Mouse (Mus musculus): ENCODE measurements around the gene Cubn. TPM values are rescaled to one million over a fixed set of nuclear protein-coding genes. Genes with fewer than 3 reads are reported as not detected.

Gene Cubn
- polyA plus RNA-seq, 1 experiment, result 18.9 TPM

- DNase-seq (ENCODE audit: low read depth, low spot score), result no peak
- 33% methylated on average over 5 of the region's 5 CpGs for WGBS
Observed at GRCm38 (mm10) chr2:13372256-13372824, 119.3 kb downstream of the Cubn start.

DNA sequence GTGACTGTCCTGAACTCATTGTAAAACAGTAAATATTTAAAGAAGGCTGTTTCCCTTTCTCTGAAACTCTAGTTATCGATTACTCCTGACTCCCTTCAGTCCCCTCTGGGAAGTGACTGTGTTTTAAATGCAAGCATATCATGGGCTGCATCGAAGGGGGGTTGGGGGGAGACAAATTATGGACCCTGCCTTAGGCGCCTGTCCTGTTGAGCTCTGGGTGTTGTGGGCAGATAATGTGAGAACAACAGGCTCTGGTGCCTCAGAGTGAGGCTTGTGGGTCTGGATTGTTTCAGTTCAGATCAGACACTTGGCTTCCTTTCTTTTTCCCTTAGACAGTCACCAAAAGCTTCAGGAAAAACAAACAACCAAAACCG lies 119.8 kb downstream of the Cubn start:
- 15% methylated on average over 4 of the region's 4 CpGs for WGBS
- DNase-seq (ENCODE audit: low read depth, low spot score), result no peak

GRCm38 (mm10) chr2:13371072-13371796 lies 120.4 kb downstream of the Cubn start:
- WGBS, result 54% methylated on average over 10 of the region's 10 CpGs
- no peak for DNase-seq (ENCODE audit: low read depth, low spot score)

GRCm38 (mm10) chr2:13370556-13370955 lies 121.1 kb downstream of the Cubn start:
- 90% methylated on average over 2 of the region's 2 CpGs for WGBS
- DNase-seq (ENCODE audit: low read depth, low spot score), result no peak

DNA sequence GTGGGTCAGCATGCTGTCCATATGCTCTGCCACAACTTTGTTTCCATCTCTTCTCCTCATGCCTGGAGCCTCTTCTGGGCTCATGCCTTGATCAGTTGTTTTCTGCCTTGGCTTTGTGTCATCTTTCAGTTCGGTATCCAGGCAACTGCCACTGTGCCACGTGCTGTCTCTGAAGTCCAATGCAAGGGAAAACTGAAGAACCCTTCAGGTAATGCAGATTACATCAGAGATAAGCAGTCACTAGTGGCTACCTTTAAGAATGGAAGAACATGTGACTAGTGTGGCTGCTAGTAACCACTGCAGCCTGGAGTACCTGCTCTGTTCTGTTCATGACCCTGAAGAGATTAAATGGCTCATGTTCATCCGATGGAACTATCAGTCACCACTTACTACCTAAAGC lies 123.1 kb downstream of the Cubn start:
- DNase-seq (ENCODE audit: low read depth, low spot score), result no peak
- 75% methylated on average over 3 of the region's 3 CpGs for WGBS

GRCm38 (mm10) chr2:13357885-13358552 lies 133.6 kb downstream of the Cubn start:
- 34% methylated on average over 7 of the region's 7 CpGs for WGBS
- DNase-seq (ENCODE audit: low read depth, low spot score), result no peak

- 90% methylated on average over 3 of the region's 3 CpGs for WGBS
Observed at GRCm38 (mm10) chr2:13352775-13353174, 138.8 kb downstream of the Cubn start.

DNA sequence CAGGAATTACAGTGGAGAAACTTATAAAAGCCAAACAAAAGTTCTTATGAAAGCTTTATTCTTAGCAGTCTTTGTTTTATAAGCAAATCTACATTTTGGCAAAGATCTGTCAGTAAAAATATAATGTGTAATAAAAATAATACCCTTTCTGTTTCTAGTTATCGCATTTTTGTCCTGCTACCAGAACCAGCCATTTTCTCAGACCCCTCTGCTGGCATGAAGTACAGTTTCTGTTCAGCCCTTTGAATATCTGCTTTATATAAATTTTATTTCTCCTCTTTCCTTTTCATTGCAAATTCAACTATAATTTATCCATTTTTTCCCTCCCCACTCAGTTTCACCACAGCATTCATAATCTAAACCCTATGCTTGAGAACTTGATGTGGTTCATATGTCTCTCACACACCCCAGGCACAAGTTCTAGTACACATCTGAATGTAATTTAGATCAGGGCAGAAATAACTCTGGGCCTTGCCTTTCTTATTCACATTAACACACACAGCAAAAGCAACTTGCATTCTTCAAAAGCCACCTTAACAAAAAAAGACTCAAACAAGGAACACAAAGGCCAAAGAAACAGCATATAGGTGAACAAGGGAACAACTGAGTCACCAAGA lies 139.4 kb downstream of the Cubn start:
- no peak for DNase-seq (ENCODE audit: low read depth, low spot score)
- 77% methylated on average over 1 of the region's 1 CpGs for WGBS

More at GRCm38 (mm10) chr2:13352775-13353174, 138.8 kb downstream of the Cubn start:
- no peak for DNase-seq (ENCODE audit: low read depth, low spot score)

DNA sequence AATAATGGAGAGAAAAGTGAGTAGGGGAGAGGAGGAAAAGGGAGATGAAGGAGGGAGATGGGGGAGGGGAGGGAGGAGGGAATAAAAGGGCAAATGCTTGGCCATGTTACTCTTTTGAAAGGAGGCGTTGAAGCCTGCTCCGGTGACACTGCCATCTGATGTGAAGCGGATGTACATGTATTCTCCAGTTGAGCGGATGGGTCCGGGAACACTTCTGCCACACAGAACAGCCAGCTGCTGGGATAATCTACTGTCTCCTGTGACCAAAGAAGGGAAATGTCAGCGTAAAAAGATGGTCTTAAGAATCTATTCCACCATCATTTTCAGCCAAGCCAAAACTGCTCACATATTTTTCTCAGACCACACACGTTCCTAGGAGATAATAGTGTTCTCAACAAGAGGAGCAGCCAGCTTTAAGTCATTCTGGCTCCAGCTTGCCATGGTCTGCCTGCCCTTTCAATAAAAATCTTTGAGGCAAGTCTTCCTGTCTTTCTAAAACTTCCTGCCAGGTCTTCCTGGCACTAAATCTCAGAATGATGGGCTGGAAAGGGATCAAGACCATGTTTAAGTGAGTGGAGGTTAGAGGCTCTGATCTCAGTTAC lies 149.2 kb downstream of the Cubn start:
- WGBS, result 68% methylated on average over 7 of the region's 7 CpGs
- DNase-seq (ENCODE audit: low read depth, low spot score), result no peak

DNA sequence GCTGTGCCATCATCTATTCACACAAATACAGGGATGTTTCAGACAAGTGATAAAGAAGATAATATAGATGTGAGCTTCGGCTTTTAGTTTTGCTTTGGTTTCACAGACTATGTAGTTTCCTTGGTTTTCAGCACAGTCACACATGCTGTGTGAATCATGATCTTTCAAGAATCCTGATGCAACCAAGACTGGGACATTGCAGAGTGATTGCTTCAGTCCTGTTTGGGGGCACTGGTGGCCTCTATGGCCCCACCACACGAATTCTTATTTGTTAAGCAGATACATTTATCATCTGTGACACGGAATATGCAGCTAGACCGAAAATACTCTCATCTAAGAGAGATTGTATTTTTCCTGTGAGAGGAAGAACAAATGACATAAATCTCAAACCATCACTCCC lies 156.2 kb downstream of the Cubn start:
- no peak for DNase-seq (ENCODE audit: low read depth, low spot score)
- 76% methylated on average over 4 of the region's 4 CpGs for WGBS

GRCm38 (mm10) chr2:13329754-13330417 lies 161.7 kb downstream of the Cubn start:
- 47% methylated on average over 4 of the region's 4 CpGs for WGBS
- no peak for DNase-seq (ENCODE audit: low read depth, low spot score)

GRCm38 (mm10) chr2:13303376-13303775 lies 188.2 kb downstream of the Cubn start:
- DNase-seq (ENCODE audit: low read depth, low spot score), result no peak
- WGBS, result 76% methylated on average over 3 of the region's 3 CpGs

GRCm38 (mm10) chr2:13299031-13299430 lies 192.6 kb downstream of the Cubn start:
- WGBS, result 15% methylated on average over 3 of the region's 3 CpGs
- DNase-seq (ENCODE audit: low read depth, low spot score), result no peak

- no peak for DNase-seq (ENCODE audit: low read depth, low spot score)
- WGBS, result 54% methylated on average over 5 of the region's 5 CpGs
Observed at GRCm38 (mm10) chr2:13297733-13298132, 193.9 kb downstream of the Cubn start.

DNA sequence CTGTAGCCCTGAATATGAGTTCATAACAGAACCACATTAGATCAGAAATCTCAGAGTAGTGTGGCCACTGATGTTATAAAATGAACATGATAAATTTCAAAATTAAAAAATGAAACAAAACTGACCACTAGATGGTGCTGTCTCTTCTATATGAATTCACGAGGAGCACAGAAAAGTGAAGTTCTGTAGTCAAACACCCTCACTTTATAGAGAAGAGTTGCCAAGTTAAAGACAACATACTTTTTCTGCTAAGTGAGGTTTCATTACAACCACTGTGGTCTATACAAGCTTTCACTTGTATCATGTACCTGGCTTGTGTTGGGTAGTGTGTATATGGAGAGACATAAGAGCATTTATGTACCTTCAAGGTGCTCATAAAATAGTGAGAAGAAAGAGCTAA lies 201.0 kb downstream of the Cubn start:
- peak; percentile 37 for DNase-seq (ENCODE audit: low read depth, low spot score)
- WGBS, result 0% methylated on average over 1 of the region's 1 CpGs

- no peak for DNase-seq (ENCODE audit: low read depth, low spot score)
- WGBS, result 79% methylated on average over 3 of the region's 3 CpGs
Observed at GRCm38 (mm10) chr2:13290070-13290469, 201.5 kb downstream of the Cubn start.

- WGBS, result 51% methylated on average over 10 of the region's 10 CpGs
- no peak for DNase-seq (ENCODE audit: low read depth, low spot score)
Observed at GRCm38 (mm10) chr2:13278114-13278862, 213.3 kb downstream of the Cubn start.

DNA sequence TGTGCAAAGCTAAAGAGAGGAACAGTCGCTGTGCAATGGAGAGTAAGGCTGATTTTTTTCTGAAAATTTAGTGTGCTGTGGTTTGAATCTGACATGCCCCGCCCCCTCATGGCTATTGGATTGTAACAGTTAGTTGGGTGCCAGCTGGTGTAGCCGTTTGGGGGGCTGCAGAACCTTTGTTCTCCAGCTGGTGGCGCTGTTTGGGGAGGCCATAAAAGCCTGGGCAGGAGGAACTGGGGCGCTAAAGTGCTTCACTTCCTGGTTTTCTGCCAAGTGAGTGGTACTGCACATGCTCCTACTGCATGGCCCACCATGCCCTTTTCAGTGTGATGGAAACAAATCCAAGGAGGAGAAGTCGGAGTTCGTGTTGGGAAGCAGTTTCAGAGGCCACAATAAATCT lies 215.7 kb downstream of the Cubn start:
- no peak for DNase-seq (ENCODE audit: low read depth, low spot score)
- WGBS, result 59% methylated on average over 7 of the region's 7 CpGs

Data from large intestine, adult 2 months (tissue).